Comparison of ENCODE assay signal across 14 mouse cellular contexts in genomic region chr19:46801492-46801891, GRCm38 (mm10).
"Had no signal": no experiment of that assay in that cellular context is flagged by ENCODE, and none has a peak within 500 bp of the region (broad histone marks: within the 10 kb centered on the region; RNA-seq: fewer than 3 reads in every experiment).

No protein-coding gene starts in this region.

- ATAC-seq: intestine, embryonic 15.5 days; midbrain, embryonic 13.5 days had no signal

- H3K4me1 ChIP-seq: intestine, embryonic 15.5 days; limb, embryonic 12.5 days; megakaryocyte, embryonic 14.5 days; stomach, embryonic 15.5 days had no signal

- H3K27me3 ChIP-seq: intestine, embryonic 15.5 days; kidney, embryonic 15.5 days; midbrain, embryonic 13.5 days; stomach, embryonic 15.5 days had no signal

- H3K36me3 ChIP-seq: intestine, embryonic 15.5 days; kidney, embryonic 15.5 days; limb, embryonic 12.5 days; midbrain, embryonic 13.5 days; stomach, embryonic 15.5 days had no signal

- H3K9ac ChIP-seq: intestine, embryonic 15.5 days; kidney, embryonic 15.5 days; limb, embryonic 12.5 days; liver, embryonic 14.5 days; midbrain, embryonic 13.5 days; stomach, embryonic 15.5 days had no signal

- DNase-seq: kidney, adult 18-20 months; kidney, postnatal 14 days; retina, postnatal 1 day; right cerebral cortex, postnatal 4 days; thymus, postnatal 36 days had no signal

- H3K4me3 ChIP-seq: intestine, embryonic 15.5 days; kidney, embryonic 15.5 days; left cerebral cortex, adult 2 months; limb, embryonic 12.5 days; megakaryocyte, embryonic 14.5 days; midbrain, embryonic 13.5 days; stomach, embryonic 15.5 days had no signal

- H3K4me2 ChIP-seq: intestine, embryonic 15.5 days; kidney, embryonic 15.5 days; limb, embryonic 12.5 days; midbrain, embryonic 13.5 days; stomach, embryonic 15.5 days had no signal

- H3K27ac ChIP-seq: intestine, embryonic 15.5 days; kidney, embryonic 15.5 days; left cerebral cortex, adult 2 months; limb, embryonic 12.5 days; liver, embryonic 14.5 days; macrophage; midbrain, embryonic 13.5 days; stomach, embryonic 15.5 days had no signal

- H3K9me3 ChIP-seq: intestine, embryonic 15.5 days; kidney, embryonic 15.5 days; limb, embryonic 12.5 days; midbrain, embryonic 13.5 days; stomach, embryonic 15.5 days had no signal
